Mouse (Mus musculus) layer of hippocampus, adult 18-20 months (tissue): ENCODE results near the gene Osgepl1. TPM values are rescaled to one million over a fixed set of nuclear protein-coding genes. Genes with fewer than 3 reads are reported as not detected.
"Not testable (repeated sequence)": the region's sequence is repeated elsewhere in the genome, so short reads cannot be mapped to it uniquely, and the experiment has no call there.

Source experiments
- DNase-seq, 2 experiments: peaks; one replicate each; pipeline ENCODE4 v3.0.0; 2022; ENCODE audit warnings: low spot score in 2 of 2
- long read RNA-seq: library from polyadenylated mRNA; stranded (forward); transcript quantifications from one replicate; pipeline ENCODE4 v2.0.0, GENCODE M21; 2021
- total RNA-seq, 2 experiments: library from RNA; stranded (reverse); gene quantifications; 2 replicates each; pipeline ENCODE4 v1.2.3; 2021

Osgepl1 gene
- total RNA-seq = 10 to 100 TPM; 16.2 to 19.0 TPM
- long read RNA-seq, full-length matches to known transcripts = 9 of 16 reads
- long read RNA-seq, partial matches to known transcripts = 0 of 16 reads
- long read RNA-seq, other reads (novel, unspliced or antisense) = 7 of 16 reads

- peak; percentile 74 to 91 for DNase-seq
Observed at GRCm38 (mm10) chr1:53312989-53313967, at the start of gene Osgepl1. Gene Osgepl1, plus strand, starts transcription at chr1:53313624.

- DNase-seq = not testable (repeated sequence)
Observed at GRCm38 (mm10) chr1:53264958-53265612, 48.3 kb upstream of the Osgepl1 start.

GRCm38 (mm10) chr1:53269901-53270300, 43.5 kb upstream of the Osgepl1 start:
- DNase-seq = no peak

GRCm38 (mm10) chr1:53272646-53273045, 40.8 kb upstream of the Osgepl1 start:
- peak; percentile 8 to 65 for DNase-seq

GRCm38 (mm10) chr1:53291197-53291596, 22.2 kb upstream of the Osgepl1 start:
- DNase-seq = no peak

GRCm38 (mm10) chr1:53296581-53297383, 16.6 kb upstream of the Osgepl1 start, which contains the start of the genes Pms1, Ormdl1 and Gm28778:
Gene Pms1, minus strand, starts transcription at chr1:53297018.
Gene Ormdl1, plus strand, starts transcription at chr1:53297095.
Gene Gm28778, plus strand, starts transcription at chr1:53297111.
- peak; percentile 91 to 97 for DNase-seq

- DNase-seq = no peak
Observed at GRCm38 (mm10) chr1:53300506-53300905, 12.9 kb upstream of the Osgepl1 start.

- DNase-seq = no peak
Observed at GRCm38 (mm10) chr1:53321662-53322344, 8.4 kb downstream of the Osgepl1 start.

- DNase-seq = no peak
Observed at GRCm38 (mm10) chr1:53323254-53323653, 9.8 kb downstream of the Osgepl1 start.

- no peak for DNase-seq
Observed at GRCm38 (mm10) chr1:53324277-53324676, 10.9 kb downstream of the Osgepl1 start.

- no peak for DNase-seq
Observed at GRCm38 (mm10) chr1:53324827-53325494, 11.5 kb downstream of the Osgepl1 start.

- DNase-seq = not testable (repeated sequence)
Observed at GRCm38 (mm10) chr1:53333527-53333926, 20.1 kb downstream of the Osgepl1 start.

- no peak for DNase-seq
Observed at GRCm38 (mm10) chr1:53335465-53335864, 22.0 kb downstream of the Osgepl1 start.

- DNase-seq = not testable (repeated sequence)
Observed at GRCm38 (mm10) chr1:53337403-53337802, 24.0 kb downstream of the Osgepl1 start.

GRCm38 (mm10) chr1:53341071-53341470, 27.6 kb downstream of the Osgepl1 start:
- no peak for DNase-seq

- peak; percentile 97 to 99 for DNase-seq
Observed at GRCm38 (mm10) chr1:53352327-53353261, 39.2 kb downstream of the Osgepl1 start, which contains the start of the genes Asdurf, Gm28551 and Asnsd1. Gene Asdurf, minus strand, starts transcription at chr1:53352619. Gene Gm28551, minus strand, starts transcription at chr1:53352667. Gene Asnsd1, minus strand, starts transcription at chr1:53352752.

GRCm38 (mm10) chr1:53358988-53359387, 45.6 kb downstream of the Osgepl1 start:
- no peak for DNase-seq
